Mouse (Mus musculus) megakaryocyte, adult 5-6 weeks (primary cell): ENCODE results near the gene Gal3st3. TPM values are rescaled to one million over a fixed set of nuclear protein-coding genes. Genes with fewer than 3 reads are reported as not detected.
"Not testable (repeated sequence)": the region's sequence is repeated elsewhere in the genome, so short reads cannot be mapped to it uniquely, and the experiment has no call there.

Experiments used
- ATAC-seq: 2 replicates; pipeline ENCODE4 v1.8.0; 2016; ENCODE audit warnings: mild to moderate bottlenecking, inconsistent platforms; ENCODE audit not compliant: poor library complexity, severe bottlenecking
- total RNA-seq, 2 experiments: library from RNA; stranded (forward) in 1 of 2; stranded (reverse) in 1 of 2; fragments of 153-499, 151-499 nt in 1 of 2; fragments of 221-1000, 200-1000 nt in 1 of 2; gene quantifications; 2 replicates each; pipeline versions ENCODE4 v1.2.3 to v1.2.4; 2015 to 2017

Gene Gal3st3
- total RNA-seq, 2 experiments from 2014 or later = not detected

DNA sequence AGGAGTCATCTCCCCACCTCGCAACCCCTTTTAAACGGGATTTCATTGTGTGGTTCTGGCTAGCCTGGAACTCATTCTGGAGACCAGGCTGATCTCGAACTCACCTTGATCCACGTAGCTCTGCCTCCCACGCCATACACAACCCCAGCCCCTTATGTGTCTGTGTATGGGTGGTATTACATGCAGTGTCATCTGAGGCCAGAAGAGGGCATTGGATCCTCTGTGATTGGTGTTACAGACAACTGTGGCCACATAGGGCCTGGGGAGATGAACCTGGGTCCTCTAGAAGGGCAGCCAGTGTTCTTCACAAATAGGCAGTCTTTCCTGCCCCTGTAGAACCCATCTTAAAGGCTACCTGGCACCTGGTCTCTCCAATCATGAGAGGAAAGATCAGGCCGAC is 8.1 kb downstream of the Gal3st3 start:
- no peak for ATAC-seq

DNA sequence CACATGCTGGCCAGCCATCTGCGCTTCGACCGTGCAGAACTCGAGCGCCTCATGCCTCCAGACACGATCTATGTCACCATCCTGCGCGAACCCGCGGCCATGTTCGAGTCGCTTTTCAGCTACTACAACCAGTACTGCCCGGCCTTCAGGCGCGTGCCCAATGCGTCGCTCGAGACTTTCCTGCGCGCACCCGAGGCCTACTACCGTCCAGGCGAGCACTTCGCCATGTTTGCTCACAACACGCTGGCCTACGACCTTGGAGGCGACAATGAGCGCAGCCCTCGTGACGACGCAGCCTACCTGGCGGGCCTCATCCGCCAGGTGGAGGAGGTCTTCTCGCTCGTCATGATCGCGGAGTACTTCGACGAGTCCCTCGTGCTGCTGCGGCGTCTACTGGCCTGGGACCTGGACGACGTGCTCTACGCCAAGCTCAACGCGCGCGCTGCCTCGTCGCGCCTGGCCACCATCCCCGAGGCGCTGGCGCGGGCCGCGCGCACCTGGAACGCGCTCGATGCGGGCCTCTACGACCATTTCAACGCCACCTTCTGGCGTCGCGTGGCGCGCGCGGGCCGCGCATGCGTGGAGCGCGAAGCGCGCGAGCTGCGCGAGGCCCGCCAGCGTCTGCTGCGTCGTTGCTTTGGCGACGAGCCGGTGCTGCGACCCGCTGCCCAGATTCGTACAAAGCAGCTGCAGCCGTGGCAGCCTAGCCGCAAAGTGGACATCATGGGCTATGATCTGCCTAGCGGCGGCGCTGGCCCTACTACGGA is 9.0 kb downstream of the Gal3st3 start:
- no peak for ATAC-seq

DNA sequence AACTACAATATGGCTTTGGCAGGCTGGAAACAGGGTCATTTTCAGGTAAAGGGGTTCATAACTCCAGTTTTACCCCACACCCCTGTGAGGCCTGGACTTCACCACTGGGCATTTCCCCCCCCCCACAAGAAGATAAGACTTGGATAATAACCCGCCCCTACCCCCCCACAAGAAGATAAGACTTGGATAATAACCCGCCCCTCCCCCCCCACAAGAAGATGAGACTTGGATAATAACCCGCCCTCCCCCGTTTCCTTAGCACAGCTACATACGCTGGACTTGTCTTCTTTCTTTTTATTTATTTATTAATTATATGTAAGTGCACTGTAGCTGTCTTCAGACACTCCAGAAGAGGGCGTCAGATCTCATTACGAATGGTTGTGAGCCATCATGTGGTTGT is 10.9 kb downstream of the Gal3st3 start:
- no peak for ATAC-seq

DNA sequence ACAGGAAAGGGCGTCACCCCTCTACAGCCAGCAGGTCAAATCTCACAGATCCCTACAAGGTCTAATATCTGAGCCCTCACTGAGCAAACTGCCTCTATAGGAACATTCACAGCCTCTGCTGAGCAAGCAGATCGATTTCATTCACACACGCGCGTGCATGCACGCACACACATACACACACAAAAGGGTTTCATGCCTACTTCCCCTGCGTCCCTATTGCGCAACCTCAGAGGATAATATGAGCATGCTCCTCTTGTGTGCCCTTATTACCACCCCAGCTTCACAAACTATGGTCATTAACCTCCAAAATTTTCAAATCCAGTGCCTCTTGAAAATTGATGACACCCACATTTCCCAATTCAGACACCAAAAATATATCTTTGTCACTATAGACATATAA is 15.1 kb downstream of the Gal3st3 start:
- no peak for ATAC-seq

DNA sequence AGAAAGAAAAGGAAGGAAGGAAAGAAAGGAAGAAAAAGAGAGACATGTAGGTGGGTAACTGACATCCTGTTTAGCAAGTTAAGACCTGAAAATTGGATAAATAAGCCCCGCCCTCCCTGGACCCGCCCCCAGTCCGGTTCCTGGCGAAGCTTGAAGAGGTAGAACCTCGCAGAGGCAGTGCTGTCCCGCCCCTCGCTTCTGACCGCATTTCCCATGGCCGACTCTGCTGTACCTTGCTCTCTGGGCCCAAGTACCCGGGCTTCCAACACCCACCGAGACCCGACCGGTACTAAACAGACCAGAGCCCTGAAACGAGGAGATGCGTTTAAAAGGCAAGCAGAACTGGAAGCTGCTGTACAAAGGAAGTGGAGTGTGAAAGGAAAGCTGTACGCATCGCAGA is 25.7 kb downstream of the Gal3st3 start:
- ATAC-seq = no peak

DNA sequence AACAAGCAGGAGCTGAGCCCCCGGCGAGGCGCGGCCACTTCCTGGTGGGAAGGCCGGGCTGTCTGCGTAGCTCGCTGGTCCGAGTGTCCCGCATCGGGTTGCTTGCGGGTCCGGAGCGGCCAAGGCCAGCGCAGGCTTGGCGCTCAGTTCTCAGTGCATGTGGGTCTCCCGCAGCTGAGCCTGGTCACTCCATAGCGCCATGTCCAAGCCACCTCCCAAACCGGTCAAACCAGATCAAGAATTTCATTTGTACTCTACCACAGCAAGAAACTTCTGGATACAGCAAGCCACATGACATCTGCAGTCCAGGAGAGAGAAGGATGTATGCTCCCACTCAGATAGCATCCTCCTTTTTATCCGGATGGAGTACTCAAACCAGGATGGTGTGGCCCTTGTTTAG is 29.8 kb downstream of the Gal3st3 start:
- ATAC-seq = no peak

DNA sequence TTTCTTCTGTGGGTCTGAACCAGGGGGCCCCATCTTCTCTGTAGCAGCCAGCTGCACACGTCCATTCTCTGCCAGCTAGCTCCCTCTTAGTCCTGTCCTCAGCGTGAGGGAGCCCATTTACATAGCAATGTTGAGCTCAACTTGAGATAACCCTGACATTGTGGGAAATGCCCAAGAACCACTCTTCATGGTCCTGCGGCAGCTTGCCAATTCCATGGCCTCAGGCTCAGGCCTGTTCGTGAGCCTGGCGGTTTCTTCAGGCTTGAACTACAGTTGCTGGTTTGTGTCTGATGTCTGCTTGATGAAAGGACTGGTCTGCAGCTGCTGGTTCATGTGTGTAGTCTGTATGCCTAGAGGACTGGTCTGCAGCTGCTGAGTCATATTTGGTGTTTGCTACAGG is 36.6 kb downstream of the Gal3st3 start:
- no peak for ATAC-seq

DNA sequence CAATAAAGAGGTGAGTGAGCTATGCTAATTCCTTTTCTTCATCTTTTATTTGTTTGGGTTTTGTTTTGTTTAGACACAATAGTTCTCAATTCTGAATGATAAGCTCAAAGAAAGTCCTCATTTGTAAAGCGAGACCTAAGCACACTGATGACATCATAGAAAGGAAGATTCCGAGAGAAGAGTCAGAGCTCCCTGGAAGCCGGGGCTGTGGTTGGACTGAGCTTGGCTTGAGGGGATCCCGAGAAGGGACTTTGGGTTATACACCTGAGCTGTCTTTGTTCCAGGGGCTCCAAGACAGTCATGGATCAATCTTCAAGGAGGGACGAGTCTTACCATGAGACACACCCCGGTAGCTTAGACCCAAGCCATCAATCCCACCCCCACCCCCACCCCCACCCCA is 37.3 kb downstream of the Gal3st3 start, which contains the start of gene Catsper1:
Gene Catsper1, plus strand, starts transcription at position 301 of the 400 bp plus-strand sequence.
- no peak for ATAC-seq

DNA sequence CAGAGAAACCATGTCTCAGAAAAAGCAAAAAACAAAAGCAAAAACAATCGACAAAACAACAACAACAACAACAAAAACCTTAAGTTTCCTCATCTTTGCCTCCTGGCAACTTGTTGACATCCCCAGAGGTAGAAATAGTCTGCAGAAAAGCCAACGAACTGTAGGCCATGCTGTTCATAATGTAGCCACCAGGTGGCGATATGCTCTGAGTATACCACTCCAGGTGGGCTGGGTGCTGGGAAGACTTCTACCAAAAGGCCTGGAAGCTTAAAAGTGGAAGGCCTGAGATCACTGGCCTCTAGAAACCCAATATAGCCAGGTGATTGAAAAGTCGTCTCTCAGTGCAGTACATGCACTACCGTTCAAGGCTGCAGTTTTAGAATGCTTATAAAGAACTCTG is 39.8 kb downstream of the Gal3st3 start:
- peak; percentile 67 for ATAC-seq

DNA sequence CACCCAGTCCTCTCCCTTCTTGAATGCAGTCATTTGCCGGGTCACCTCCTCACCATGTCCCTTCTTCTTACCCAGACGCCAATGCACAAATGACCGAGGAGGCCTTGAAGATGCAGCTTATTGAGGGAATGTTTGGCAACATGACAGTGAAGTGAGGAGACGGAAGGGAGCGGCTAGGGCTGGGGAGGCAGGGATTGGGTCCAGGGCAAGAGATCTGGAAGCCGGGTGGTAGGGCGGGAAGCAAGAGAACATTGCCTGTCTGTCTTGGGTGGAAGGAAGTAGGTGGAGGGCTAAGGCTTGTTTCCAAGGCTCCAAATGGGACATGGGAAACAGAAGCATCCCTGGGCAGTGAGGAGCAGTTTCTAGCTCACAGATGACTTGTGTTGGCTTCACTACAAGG is 43.2 kb downstream of the Gal3st3 start:
- ATAC-seq = no peak

DNA sequence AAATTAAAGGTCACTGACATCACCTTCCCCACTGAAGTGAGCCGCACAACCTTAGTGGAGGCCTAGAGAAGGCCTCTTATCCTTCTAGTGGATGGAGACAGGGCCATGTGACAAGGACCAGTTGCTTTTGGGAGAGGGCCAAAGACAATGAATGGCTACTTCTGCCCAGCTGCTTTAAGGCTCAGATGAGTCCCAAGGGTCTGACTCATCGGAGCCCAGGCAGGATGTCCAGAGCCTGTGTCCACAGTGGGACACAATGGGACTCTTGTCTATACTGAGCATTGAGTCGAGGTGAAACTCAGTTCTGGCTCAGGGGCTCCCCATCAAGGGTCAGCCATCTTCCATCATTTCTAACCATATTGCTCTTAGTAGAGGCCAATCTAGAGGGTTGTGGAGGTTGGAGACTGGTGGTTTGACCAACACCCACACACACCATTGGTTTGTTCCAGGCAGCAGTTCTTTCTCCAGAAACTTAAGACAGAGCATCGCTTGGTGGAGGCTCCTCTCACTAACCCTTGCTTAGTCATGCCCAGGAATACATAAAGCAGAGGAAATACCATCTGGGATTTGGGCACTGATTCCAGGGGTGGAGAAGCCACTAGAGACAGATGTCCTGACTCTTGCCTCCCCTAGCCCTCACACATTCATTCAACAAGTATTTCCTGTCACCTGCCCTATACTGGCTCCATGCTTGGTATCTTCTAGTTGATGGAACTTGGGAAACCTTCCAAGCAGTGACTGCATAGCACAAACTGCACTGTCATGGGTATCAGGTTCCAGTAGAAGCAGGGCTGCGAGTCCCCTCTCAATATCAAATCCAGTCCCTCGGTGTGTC is 47.4 kb downstream of the Gal3st3 start:
- no peak for ATAC-seq

DNA sequence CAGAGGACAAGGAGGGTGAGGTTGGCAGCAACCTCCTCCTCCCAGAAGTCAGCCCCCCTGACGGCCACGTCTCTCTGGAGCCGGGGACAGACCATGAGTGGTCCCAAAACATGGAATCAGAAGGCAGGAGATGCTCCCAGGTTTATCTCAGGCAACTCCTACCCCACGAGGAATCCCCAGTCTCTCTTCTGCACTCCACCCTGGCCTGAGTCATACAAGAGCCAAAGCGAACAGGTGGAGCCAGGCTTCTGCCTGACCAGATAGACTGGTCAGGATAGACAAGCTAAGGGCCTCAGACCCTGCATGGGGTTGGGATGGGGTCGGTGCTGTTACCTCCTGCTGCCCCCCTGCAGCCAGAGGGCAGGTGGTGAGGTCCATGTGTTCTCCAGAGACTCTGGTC is 49.9 kb downstream of the Gal3st3 start:
- ATAC-seq = no peak

DNA sequence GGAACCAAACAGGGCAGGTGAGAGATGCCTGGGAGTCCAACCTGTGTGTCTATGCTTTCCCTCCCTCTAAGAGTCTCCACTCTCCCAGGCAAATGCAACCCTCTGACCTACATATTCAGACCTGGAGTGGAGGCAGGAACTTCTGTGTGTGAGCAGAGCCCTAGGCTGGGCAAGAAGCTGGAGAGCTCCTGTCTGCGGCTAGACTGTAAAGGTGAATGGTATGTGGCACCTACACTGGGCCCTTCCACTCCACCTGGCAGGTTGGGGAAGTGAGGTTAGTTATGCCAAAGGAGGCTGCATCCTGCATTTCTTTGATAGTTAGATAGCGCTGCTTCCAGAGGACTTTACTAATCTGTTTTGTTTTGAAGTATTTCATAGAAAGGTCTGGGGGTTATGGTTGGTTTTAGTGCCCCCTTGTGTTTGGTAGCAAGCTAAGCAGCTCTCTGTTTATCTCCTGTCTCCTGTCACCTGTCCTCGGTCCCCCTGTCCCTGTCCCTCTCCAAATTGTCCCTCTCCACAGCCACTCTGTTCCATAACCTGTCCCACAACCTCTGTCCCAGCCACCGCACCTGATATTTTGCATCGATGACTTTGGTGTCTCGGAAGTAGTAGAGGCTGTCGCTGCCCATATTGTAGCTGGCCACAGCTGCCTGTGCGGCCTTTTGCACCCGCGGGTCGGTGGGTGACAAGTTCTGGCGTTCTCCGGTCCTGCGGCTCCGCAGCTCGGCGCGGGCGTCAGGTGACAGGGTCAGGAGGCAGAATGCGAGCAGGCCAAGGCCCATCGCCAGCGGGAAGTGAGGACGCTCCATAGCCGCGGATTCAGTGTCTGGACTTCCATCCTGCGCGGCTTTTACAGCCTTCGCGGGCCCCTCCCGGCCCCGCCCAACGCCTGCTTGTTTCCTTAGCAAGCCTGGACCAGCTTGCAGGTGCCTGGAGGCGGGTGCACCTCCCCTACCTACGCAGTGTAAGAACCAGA is 50.7 kb downstream of the Gal3st3 start:
- peak; percentile 30; the same call in 1 of the 2 replicates for ATAC-seq

DNA sequence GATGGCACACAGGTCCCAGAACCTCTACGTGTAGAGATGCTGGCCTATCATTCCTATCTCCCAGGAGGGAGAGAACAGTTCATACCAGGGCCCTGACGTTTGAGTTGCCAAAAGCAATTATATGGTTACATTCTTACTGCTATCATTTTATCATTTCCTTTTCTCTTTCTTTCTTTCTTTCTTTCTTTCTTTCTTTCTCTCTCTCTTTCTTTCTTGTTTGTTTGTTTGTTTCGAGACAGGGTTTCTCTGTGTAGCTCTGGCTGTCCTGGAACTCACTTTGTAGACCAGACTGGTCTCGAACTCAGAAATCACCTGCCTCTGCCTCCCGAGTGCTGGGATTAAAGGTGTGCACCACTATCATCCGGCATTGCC is 51.4 kb downstream of the Gal3st3 start, which contains the start of gene Cst6:
Gene Cst6, minus strand, starts transcription at position 73 of the 372 bp plus-strand sequence.
- not testable (repeated sequence) for ATAC-seq

DNA sequence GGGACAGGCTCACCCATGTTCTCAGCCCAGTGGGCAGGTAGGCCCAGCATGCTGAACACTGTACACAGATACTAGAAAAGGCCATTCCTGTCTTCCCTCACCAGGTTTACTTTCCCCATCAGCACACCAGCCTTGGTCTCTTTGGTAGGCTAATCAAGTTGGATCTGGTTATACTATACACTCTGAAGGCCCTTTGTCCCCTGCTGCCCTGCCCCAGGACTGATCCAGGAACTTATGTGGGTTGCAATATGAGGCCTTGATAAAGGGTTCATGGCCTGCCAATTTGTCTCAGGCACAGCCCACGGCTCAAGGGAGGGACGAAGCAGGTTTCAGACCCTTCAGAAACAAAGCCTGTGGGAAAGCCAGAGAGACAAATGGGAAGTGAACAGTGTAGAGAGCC is 55.5 kb downstream of the Gal3st3 start:
- no peak for ATAC-seq

DNA sequence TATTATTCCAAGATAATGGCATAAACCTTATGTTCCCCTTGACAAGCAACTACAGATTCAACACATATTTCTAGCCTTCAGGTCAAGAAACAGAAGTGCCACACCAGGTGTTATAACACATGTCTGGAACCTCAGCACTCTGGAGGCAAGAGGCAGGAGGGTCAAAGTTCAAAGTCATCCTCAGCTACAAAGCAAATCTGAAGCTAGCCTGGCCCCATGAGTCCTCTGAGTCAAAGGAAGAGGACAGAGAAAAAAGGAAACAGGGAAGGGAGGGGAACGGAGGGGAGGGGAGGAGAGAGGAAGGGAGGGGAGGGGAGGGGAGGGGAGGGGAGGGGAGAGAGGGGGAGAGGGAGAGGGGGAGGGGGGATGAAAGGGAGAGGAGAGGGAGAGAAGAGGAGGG is 57.9 kb downstream of the Gal3st3 start:
- ATAC-seq = no peak

Other genes with a start within 250 kb of the Gal3st3 start
- 0.30 and 0.65 TPM in 2 replicates for gene Rin1, start 247.8 kb upstream of the Gal3st3 start, total RNA-seq (2015)
- 0.15 and 0.98 TPM in 2 replicates for gene Rin1, start 247.8 kb upstream of the Gal3st3 start, total RNA-seq (2017)
- gene Cd248, start 230.3 kb upstream of the Gal3st3 start, total RNA-seq (2015) = 0.13 TPM in 1 of 2 replicates, not detected in the other
- not detected in 2 replicates for gene Cd248, start 230.3 kb upstream of the Gal3st3 start, total RNA-seq (2017)
- gene Tmem151a, start 212.8 kb upstream of the Gal3st3 start, total RNA-seq (2015) = not detected in 2 replicates
- not detected in 2 replicates for gene Tmem151a, start 212.8 kb upstream of the Gal3st3 start, total RNA-seq (2017)
- gene Yif1a, start 209.8 kb upstream of the Gal3st3 start, total RNA-seq (2015) = 30.6 and 33.4 TPM in 2 replicates
- 8.5 and 14.1 TPM in 2 replicates for gene Yif1a, start 209.8 kb upstream of the Gal3st3 start, total RNA-seq (2017)
- gene Cnih2, start 199.8 kb upstream of the Gal3st3 start, total RNA-seq (2015) = not detected in 2 replicates
- not detected in 2 replicates for gene Cnih2, start 199.8 kb upstream of the Gal3st3 start, total RNA-seq (2017)
- 67.7 and 77.3 TPM in 2 replicates for gene Rab1b, start 191.3 kb upstream of the Gal3st3 start, total RNA-seq (2015)
- 120 and 127 TPM in 2 replicates for gene Rab1b, start 191.3 kb upstream of the Gal3st3 start, total RNA-seq (2017)
- gene Klc2, start 179.8 kb upstream of the Gal3st3 start, total RNA-seq (2015) = 2.1 and 3.2 TPM in 2 replicates
- 2.1 and 4.6 TPM in 2 replicates for gene Klc2, start 179.8 kb upstream of the Gal3st3 start, total RNA-seq (2017)
- gene Pacs1, start 25.2 kb upstream of the Gal3st3 start, total RNA-seq (2015) = 45.4 and 45.7 TPM in 2 replicates
- gene Pacs1, start 25.2 kb upstream of the Gal3st3 start, total RNA-seq (2017) = 14.2 and 25.4 TPM in 2 replicates
- 109 TPM in 2 replicates for gene Sf3b2, start 2.9 kb upstream of the Gal3st3 start, total RNA-seq (2015)
- gene Sf3b2, start 2.9 kb upstream of the Gal3st3 start, total RNA-seq (2017) = 240 and 249 TPM in 2 replicates
- gene Catsper1, start 37.4 kb downstream of the Gal3st3 start, total RNA-seq (2015) = not detected in 2 replicates
- not detected in 2 replicates for gene Catsper1, start 37.4 kb downstream of the Gal3st3 start, total RNA-seq (2017)
- not detected in 2 replicates for gene Cst6, start 51.2 kb downstream of the Gal3st3 start, total RNA-seq (2015)
- gene Cst6, start 51.2 kb downstream of the Gal3st3 start, total RNA-seq (2017) = not detected in 2 replicates
- gene Eif1ad, start 68.4 kb downstream of the Gal3st3 start, total RNA-seq (2015) = 19.7 and 25.8 TPM in 2 replicates
- 33.1 and 37.4 TPM in 2 replicates for gene Eif1ad, start 68.4 kb downstream of the Gal3st3 start, total RNA-seq (2017)
- gene Banf1, start 68.8 kb downstream of the Gal3st3 start, total RNA-seq (2015) = 269 and 297 TPM in 2 replicates
- gene Banf1, start 68.8 kb downstream of the Gal3st3 start, total RNA-seq (2017) = 29.3 and 29.6 TPM in 2 replicates
- gene Sart1, start 90.4 kb downstream of the Gal3st3 start, total RNA-seq (2015) = 47.2 and 57.3 TPM in 2 replicates
- gene Sart1, start 90.4 kb downstream of the Gal3st3 start, total RNA-seq (2017) = 62.2 and 64.6 TPM in 2 replicates
- gene Tsga10ip, start 104.2 kb downstream of the Gal3st3 start, total RNA-seq (2015) = not detected in 2 replicates
- gene Tsga10ip, start 104.2 kb downstream of the Gal3st3 start, total RNA-seq (2017) = not detected in 2 replicates
- gene Drap1, start 126.6 kb downstream of the Gal3st3 start, total RNA-seq (2015) = 62.3 and 72.3 TPM in 2 replicates
- gene Drap1, start 126.6 kb downstream of the Gal3st3 start, total RNA-seq (2017) = 53.7 and 59.0 TPM in 2 replicates
- 20.3 and 23.7 TPM in 2 replicates for gene AI837181, start 126.8 kb downstream of the Gal3st3 start, total RNA-seq (2015)
- 8.9 and 15.6 TPM in 2 replicates for gene AI837181, start 126.8 kb downstream of the Gal3st3 start, total RNA-seq (2017)
- 0.48 and 1.2 TPM in 2 replicates for gene Fosl1, start 149.2 kb downstream of the Gal3st3 start, total RNA-seq (2015)
- gene Fosl1, start 149.2 kb downstream of the Gal3st3 start, total RNA-seq (2017) = 0.69 and 0.95 TPM in 2 replicates
- 0.80 and 1.1 TPM in 2 replicates for gene Ccdc85b, start 159.6 kb downstream of the Gal3st3 start, total RNA-seq (2015)
- gene Ccdc85b, start 159.6 kb downstream of the Gal3st3 start, total RNA-seq (2017) = 1.7 TPM in 2 replicates
- 55.8 and 64.9 TPM in 2 replicates for gene Fibp, start 162.3 kb downstream of the Gal3st3 start, total RNA-seq (2015)
- 93.9 and 115 TPM in 2 replicates for gene Fibp, start 162.3 kb downstream of the Gal3st3 start, total RNA-seq (2017)
- 5.7 and 12.6 TPM in 2 replicates for gene Ctsw, start 170.2 kb downstream of the Gal3st3 start, total RNA-seq (2015)
- gene Ctsw, start 170.2 kb downstream of the Gal3st3 start, total RNA-seq (2017) = 5.9 and 9.1 TPM in 2 replicates
- gene Efemp2, start 175.6 kb downstream of the Gal3st3 start, total RNA-seq (2015) = 0.42 and 1.2 TPM in 2 replicates
- gene Efemp2, start 175.6 kb downstream of the Gal3st3 start, total RNA-seq (2017) = 1.2 TPM in 1 of 2 replicates, not detected in the other
- gene Mus81, start 190.1 kb downstream of the Gal3st3 start, total RNA-seq (2015) = 16.2 and 16.6 TPM in 2 replicates
- 9.2 and 13.8 TPM in 2 replicates for gene Mus81, start 190.1 kb downstream of the Gal3st3 start, total RNA-seq (2017)
- gene Cfl1, start 192.1 kb downstream of the Gal3st3 start, total RNA-seq (2015) = 2,162 and 2,175 TPM in 2 replicates
- 1,771 and 1,778 TPM in 2 replicates for gene Cfl1, start 192.1 kb downstream of the Gal3st3 start, total RNA-seq (2017)
- gene 1700020D05Rik, start 205.5 kb downstream of the Gal3st3 start, total RNA-seq (2015) = 1.8 and 2.1 TPM in 2 replicates
- 0.49 and 1.5 TPM in 2 replicates for gene 1700020D05Rik, start 205.5 kb downstream of the Gal3st3 start, total RNA-seq (2017)
- gene Snx32, start 212.2 kb downstream of the Gal3st3 start, total RNA-seq (2015) = 2.7 and 4.8 TPM in 2 replicates
- gene Snx32, start 212.2 kb downstream of the Gal3st3 start, total RNA-seq (2017) = 1.5 and 3.0 TPM in 2 replicates